Mouse (Mus musculus) right cerebral cortex, postnatal 14 days (tissue): ENCODE data around the gene Irf5.
"Not testable (repeated sequence)": the region's sequence is repeated elsewhere in the genome, so short reads cannot be mapped to it uniquely, and the experiment has no call there.

Experiments used
- DNase-seq: peaks from one replicate; pipeline ENCODE4 v3.0.0; 2022

Irf5 gene

DNA sequence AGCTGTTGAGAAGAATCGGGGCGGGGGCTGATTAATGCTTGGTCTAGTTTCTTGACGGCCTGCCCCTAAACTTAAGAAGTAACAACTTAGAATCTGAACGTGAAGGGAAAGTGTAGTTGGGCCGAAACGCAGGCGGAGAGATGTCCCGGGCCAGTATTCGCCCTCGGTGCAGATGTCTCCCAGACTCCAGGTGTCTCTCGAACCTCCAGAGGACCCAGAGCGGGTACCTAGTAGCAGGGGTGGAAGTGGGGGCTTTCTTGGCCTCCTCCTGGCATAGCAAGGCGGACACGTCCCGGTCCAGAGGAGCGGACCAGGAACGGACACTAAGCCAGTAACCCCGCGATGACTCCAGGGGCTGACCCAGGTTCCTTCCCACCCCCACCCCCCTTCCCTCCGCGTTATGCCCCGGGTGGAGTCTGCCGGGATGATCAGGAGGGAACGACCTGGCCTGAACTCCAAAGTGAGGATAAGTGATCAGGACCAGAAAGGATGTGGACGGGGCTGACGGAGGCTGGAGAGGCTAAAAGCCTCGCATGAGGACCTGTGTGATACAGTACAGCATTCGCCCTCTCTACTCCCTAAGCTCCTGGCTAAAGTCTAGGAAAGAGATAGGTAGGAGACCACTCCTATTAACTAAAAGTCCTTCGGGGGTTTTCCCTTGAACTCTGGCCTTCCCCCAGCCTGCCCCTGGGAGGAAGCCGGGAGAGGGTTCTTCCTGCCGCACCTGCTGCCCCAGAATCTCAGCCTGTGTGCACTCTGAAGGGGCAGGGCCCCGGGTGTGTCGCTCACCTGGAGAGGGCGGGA, 1.1 kb downstream of the Irf5 start:
- no peak for DNase-seq

DNA sequence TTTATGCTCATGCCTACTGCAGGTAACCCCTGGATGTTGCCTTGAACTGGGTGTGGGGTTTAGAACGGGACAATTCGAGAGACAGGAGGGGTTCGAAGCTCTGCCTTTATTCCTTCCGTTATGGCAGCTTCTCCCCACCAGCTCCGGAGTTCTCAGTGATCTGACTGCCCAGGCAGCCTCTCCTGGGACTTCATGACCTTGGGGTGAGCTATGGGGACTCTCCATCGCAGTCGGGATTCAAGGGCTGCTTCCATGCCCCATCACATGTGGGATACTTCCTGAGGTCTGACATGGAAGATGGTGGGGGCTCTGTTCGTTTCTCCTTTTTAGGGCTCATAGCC, 1.7 kb downstream of the Irf5 start:
- DNase-seq = no peak

DNA sequence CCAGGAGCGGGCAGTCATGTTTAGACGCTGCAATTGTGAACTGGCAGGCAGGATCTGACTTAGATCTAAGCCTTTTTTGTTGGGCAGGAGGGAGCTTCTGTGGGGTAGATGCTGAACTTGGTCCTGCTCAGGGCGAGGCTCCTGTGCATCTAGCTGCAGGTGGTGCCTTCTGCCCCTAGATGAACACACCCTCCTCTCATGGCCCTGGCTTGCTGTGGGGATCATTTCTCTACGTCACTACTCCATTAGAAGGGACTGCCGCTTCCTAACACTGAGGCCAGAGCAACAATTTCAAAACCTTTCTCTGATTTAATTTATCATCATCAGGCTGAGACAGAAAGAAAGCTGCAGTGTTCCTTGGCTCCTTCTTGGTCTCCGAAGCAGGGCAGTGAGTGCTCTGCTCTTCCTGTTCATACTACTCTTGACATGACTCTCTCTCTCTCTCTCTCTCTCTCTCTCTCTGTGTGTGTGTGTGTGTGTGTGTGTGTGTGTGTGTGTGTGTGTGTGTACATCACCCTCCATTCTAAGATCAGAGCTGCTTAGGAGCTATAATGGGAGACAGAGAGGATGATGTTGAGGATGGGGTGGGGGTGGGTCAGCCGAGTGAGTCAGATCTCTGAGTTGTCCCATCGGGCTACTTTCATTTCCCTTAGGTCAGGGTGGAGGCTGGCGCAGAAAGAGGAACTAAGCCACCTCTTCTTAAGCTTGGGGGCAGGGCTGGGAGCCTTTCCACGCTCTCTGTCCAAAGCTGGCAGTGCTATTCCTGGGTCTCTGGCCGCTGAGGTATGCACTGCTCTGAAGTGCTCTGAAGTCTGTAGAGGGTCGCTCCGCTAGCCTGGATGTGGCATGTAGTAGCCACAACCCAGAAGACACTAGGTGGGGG, 2.4 kb downstream of the Irf5 start:
- DNase-seq = no peak

DNA sequence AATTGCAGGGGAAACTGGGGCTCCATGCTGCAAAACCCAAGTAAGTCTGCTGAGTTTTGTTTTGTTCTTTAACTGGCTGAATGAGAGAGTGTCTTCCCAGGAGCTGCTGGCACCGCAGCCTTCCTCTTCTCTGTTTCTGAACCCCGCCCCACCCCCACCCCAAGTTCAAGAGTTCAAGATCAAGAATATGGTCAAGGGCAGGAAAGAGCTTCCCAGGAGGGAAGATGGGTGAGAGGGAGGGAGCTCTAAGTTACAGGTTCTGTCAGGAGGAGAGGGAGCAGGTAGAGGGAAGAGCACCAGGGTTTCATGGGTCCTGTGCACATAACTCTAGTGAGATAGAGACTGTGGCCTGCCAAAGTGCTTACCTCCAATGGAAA, 3.0 kb downstream of the Irf5 start:
- no peak for DNase-seq

DNA sequence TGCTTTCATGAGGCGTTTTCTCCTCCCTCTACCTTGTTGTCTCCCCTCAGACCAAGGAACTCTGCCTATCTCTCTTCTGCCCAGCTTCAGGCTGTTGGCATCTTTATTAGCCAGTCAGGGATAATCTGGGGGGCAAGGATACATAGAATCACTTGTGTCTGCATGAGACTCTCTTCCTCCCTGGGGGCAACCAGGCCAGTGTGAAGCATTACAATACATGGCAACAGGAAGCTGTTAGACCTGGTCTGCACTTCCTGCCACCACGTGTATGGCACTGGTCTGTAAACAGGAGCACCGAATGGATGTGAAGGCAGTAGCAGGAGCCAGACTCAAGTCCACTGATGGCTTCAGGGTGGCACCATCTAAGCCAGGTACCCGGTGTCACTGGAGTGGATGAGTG, 3.6 kb downstream of the Irf5 start:
- no peak for DNase-seq

DNA sequence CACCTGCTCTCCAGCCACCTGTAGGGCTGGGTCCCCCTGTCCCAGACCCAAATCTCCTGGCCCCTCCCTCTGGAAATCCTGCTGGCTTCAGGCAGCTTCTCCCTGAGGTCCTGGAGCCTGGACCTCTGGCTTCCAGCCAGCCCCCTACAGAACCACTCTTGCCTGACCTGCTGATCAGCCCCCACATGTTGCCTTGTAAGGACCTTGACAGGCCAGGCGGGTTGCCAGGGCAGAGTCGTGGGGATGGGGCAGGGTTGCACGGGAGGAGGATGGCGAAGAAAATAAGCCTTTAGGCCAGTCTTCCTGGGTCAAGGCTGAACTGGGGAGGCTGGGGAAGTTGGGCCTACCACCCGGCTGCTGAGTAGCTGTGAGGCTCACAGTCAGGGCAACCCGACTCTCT, 8.9 kb downstream of the Irf5 start:
- DNase-seq = no peak

DNA sequence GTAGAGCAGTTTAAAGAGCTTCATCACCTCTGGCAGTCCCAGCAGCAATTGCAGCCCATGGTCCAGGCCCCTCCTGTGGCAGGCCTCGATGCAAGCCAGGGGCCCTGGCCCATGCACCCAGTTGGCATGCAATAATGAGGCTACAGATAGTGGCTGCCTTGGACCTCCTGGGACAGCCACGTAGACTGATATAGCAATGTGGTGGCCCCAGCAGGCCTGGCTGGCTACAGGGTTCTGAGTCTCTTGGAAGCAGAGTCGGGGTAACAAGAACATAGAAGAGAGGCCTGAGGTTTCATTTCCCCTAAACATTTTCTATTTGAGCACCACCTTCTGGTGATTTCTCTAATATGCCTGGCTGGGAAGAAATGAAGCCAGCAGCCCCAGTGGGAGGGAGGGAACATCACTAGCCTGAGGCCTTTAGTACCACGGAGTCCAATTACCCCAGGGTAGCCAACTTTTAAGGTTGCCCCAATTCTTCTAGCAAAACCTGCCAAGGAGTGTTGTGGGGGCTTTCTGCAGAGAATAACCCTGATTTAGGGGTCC, 10.3 kb downstream of the Irf5 start:
- no peak for DNase-seq

DNA sequence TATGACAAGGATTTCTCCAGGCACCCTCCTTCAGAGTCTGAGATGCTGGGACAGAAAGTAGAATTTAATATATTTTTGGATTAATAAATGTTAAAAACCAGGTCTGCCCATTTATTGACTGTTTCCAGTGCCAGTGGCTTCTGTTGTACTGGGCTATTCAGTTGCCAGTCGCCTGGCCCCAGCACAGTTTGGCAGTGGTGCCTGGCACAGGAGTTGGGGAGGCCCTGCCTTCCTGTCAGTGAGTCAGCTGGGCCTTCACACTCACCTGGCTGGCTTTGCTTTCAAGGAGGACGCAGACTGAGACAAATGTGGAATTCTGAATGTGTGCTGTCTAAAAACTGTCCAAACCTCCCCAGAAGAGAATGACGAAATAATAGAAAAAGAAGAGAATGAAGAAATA, 10.8 kb downstream of the Irf5 start:
- DNase-seq = no peak

DNA sequence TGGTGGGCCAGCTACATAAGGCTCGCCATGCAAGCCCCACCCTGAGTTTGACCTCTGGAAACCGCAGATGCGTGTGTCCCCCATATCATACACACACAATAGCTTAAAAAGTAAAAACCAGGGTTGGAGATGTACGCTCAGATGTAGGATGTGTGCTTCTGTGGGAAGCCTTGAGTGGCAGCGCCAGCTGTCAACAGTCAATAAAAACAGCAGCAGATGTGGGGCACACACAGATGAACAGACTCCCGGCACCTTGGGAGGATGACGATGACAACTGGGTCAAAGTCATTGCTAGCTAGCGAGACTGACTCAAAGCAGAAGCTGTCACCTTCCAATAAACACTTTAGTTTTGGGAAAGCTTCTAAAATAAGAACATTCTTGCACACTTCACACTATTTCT, 13.1 kb downstream of the Irf5 start:
- no peak for DNase-seq

DNA sequence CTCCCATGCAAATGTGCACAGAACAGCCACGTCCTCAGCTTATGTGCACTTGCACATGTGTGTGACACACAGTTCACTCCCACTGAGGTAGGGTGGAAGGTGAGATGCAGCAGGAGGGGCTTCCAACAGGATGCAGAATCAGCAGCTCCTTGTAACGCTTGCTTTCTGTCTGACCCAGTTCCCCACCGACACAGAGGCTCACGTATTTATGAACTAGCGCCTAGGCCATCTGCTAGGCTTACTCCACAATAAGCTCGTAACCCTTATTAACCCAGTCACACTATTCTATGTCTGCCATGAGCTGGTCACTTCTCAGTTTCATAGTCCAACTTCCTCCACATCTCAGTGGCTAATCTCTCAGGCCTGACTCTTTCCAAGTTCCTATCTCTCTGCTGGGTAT, 13.8 kb downstream of the Irf5 start:
- no peak for DNase-seq

DNA sequence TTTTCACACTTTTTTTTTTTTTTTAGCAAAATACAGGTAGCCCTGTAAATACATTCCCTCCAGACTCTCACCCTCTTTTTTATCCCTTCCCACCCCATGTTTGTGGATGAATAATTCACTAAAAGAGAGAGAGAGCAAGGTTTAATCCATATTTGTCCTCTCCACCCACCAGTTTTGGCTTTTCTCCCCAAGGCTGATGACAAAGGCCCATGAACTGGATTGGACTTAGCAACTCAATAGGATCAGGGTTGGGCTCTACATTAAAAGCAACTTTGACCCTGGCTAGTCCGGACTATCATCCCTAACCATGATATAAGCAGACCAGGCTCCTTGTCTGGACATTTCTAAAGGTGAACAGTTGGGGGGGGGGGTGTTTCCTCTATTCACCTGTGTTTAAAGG, 14.5 kb downstream of the Irf5 start:
- no peak for DNase-seq

DNA sequence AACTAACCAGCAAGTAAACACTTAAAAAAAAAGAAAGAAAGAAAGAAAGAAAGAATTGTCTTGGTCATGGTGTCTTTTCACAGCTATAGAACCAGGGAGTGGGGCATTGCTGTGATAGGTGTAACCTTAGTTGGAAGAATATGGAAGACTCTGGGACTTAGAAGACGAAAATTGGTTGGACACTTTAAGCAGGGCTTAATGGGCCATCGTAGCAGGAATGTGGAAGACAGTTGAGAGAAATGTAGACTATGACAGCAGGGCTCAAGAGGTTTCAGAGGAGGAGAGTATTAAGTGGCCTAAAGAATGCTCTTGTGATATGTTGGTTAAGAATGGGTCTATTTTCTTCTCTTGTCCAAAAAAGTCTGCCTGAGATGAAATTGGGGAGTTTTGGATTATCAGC, 19.2 kb downstream of the Irf5 start:
- DNase-seq = no peak

DNA sequence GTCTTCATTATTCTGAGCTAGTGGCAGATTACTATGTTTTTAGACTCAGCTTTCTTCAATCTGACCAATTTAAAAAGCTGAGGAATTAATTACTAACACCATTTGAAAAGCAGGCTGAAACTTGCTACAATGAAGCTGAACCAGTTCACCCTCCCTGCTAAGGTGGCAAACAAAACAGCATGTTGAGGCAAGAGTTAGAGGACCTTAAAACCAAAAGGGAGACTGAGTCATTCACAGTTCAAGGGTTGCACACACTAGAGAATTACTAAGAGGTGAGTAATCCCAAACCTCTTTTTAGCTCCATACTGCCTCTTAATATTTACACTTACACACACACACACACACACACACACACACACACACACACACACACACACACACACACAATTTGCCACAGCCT, 21.2 kb downstream of the Irf5 start:
- DNase-seq = no peak

DNA sequence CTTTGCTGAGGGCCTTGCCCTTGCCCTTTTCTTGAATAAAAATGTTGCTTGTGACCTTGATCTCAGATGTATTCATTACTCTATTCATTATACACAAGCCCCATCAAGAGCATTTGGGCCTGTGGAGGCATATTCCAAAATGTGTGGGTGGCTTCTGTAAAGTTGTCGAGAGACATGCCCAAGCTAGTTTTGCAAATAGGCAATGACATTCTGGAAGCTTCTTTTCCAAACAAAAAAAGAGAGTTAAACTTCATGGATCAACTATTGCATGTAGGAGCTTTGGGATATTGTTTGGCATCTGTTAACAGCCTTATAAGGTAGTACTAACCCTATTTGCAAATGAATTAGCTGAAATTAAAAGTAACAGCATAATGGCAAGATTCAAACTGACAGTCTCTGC, 21.7 kb downstream of the Irf5 start:
- DNase-seq = no peak

DNA sequence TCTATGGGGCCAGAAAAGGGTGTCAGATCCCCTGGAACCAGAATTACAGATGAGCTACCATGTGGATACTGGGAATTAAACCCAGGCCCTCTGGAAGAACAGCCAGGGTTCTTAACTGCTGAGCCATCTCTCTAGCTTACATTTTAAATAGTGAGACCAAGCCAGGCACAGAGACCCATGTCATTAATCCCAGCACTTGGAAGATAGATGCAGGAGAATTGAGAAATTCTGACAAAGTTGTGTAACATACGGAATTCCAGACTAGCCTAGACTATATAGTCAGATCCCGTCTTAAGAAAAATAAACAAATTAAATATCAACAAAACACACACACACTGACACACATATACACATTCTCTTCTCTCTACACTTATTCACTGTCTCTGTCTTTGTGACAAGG, 26.1 kb downstream of the Irf5 start:
- no peak for DNase-seq

DNA sequence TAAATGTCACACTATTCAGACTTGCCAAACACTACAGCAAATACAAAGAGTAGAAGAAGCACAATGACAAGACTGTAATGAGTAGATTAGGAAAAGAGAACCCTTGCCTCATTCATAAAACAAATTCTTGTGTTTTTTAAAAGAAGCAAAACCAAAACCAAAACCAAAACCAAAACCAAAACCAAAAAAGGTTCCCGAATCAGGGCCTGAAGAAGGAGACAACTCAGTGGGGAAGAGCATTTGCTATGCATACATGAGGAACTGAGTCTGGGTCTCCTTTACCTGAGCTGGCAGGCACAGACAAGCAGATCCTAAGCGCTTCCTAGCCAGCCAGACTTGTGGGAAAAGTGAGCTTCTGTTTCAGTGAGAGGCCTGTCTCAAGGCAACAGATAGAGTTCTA, 30.7 kb downstream of the Irf5 start:
- no peak for DNase-seq

DNA sequence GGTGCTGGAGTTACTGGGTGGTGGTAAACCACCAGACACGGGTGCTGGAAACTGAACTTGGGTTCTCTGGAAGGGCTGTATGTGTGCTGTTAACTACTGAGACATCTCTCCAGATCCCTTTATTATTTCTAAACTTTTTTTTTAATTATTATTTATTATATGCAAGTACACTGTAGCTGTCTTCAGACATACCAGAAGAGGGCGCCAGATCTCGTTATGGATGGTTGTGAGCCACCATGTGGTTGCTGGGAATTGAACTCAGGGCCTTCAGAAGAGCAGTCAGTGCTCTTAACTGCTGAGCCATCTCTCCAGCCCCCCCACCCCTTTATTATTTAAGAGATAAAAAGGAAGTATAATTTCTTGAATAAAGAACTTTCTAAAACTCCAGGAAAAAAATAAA, 50.0 kb downstream of the Irf5 start:
- not testable (repeated sequence) for DNase-seq

DNA sequence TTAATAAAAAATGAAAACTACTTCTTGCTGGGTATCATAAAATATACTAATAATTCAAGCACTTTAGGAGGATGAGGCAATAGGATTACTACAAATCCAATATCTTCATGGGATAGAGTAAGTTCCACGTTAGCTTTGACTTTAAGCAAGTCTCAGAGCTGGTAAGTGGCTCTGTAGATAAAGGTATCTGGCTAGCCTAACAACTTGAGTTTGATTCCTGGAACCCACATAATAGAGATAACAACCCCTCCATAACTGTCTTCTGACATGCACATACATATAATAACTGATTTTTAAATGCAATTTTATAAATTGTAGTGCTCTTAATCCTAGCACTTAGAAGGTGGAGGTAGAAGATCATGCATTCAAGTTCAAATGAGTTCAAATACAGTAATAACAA, 54.3 kb downstream of the Irf5 start:
- no peak for DNase-seq

DNA sequence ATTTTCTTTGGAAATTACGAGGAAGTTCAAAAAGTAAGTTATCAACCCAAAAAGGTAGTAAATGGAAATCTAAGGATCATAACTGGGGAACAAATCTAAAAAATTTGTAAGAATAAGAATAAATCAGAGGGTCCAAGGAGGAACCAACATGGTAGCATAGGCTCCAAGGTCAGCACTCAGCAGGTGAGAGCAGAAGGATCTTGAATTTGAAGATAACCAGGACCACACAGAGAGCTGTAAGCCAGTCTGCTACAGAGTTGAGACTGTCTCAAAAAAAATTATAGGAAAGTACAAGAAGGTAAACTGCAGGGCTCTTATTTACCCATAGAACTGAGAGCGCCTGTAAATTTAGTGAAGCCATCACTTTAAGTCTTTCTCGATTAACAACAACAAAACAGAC, 54.8 kb downstream of the Irf5 start:
- no peak for DNase-seq
